Mouse (Mus musculus) intestine, postnatal 0 days (tissue): ENCODE measurements around the gene Islr. TPM values are rescaled to one million over a fixed set of nuclear protein-coding genes. Genes with fewer than 3 reads are reported as not detected.

Source experiments
- ATAC-seq: fragments of 200-750 bp; cut with Nextera tagmentation; 2 replicates; pipeline ENCODE4 v1.8.0; 2017; ENCODE audit warnings: mild to moderate bottlenecking, moderate TSS enrichment, moderate library complexity
- H3K27ac ChIP-seq: fragments of 300-500 bp; sonication (generic); 2 replicates; pipeline ENCODE4 v1.5.1; 2014; ENCODE audit warnings: mild to moderate bottlenecking, low read depth, low read length, moderate library complexity
- H3K27me3 ChIP-seq: fragments of 300-500 bp; sonication (generic); replicated peaks from 2 replicates; pipeline ENCODE4 v1.6.1; 2014; ENCODE audit warnings: low read length, mixed read lengths; ENCODE audit not compliant: control insufficient read depth, insufficient read depth
- H3K36me3 ChIP-seq: fragments of 300-500 bp; sonication (generic); 2 replicates; pipeline ENCODE4 v1.6.1; 2014; ENCODE audit warnings: mild to moderate bottlenecking, moderate library complexity; ENCODE audit not compliant: control insufficient read depth, insufficient read depth
- H3K4me1 ChIP-seq: fragments of 300-500 bp; sonication (generic); replicated peaks from 2 replicates; pipeline ENCODE4 v1.6.1; 2014; ENCODE audit warnings: antibody characterized with exemption, low read length, mixed read lengths; ENCODE audit not compliant: control insufficient read depth, insufficient read depth
- H3K4me2 ChIP-seq: fragments of 300-500 bp; sonication (generic); replicated peaks from 2 replicates; pipeline ENCODE4 v1.6.1; 2014; ENCODE audit warnings: low read depth, mild to moderate bottlenecking, moderate library complexity
- H3K4me3 ChIP-seq: fragments of 300-500 bp; sonication (generic); 2 replicates; pipeline ENCODE4 v1.5.1; 2014; ENCODE audit warnings: low read depth, low read length
- H3K9ac ChIP-seq: fragments of 300-500 bp; sonication (generic); 2 replicates; pipeline ENCODE4 v1.6.1; 2014; ENCODE audit warnings: mild to moderate bottlenecking, low read depth, low read length
- H3K9me3 ChIP-seq: fragments of 300-500 bp; sonication (generic); 2 replicates; pipeline ENCODE4 v1.6.1; 2016; ENCODE audit warnings: mixed run types; ENCODE audit not compliant: control insufficient read depth
- CTCF ChIP-seq: sonication (generic); IDR thresholded peaks from 2 replicates; pipeline ENCODE4 v1.5.1; 2016; ENCODE audit warnings: low read depth, mild to moderate bottlenecking, control low read depth, antibody characterized with exemption, moderate library complexity
- WGBS: fragments of 180-500 bp; shearing (Covaris S2); extraction: QIAGEN DNeasy Blood & Tissue Kit; methylation state at CpG from one replicate; pipeline ENCODE4 v1.1.7; 2014; 5-methylcytosine and 5-hydroxymethylcytosine counted together
- polyA plus RNA-seq: library from polyadenylated mRNA; unstranded; fragments of >200 nt; fragmentation: Nextera tagmentation; extraction: Ambion mirVana; gene quantifications from 2 replicates; pipeline ENCODE4 v1.2.1, GENCODE M21; 2015

Islr gene
- polyA plus RNA-seq, 1 experiment from 2014 or later = 29.6 TPM

- H3K27ac ChIP-seq = no peak overlapping the region
- H3K4me1 ChIP-seq = no peaks in the 10 kb centered on the region
- H3K27me3 ChIP-seq = no peaks in the 10 kb centered on the region
- no peak for ATAC-seq
- no peak for TF ChIP-seq CTCF
- H3K36me3 ChIP-seq = no peaks in the 10 kb centered on the region
- H3K4me3 ChIP-seq = no peak overlapping the region
- 73% methylated on average over 6 of the region's 6 CpGs for WGBS
- no peaks in the 10 kb centered on the region for H3K9me3 ChIP-seq
- H3K9ac ChIP-seq = no peak overlapping the region
- H3K4me2 ChIP-seq = no peak overlapping the region
Measured at GRCm38 (mm10) chr9:58184456-58184855, 19.6 kb downstream of the Islr start.

GRCm38 (mm10) chr9:58179390-58179789, 24.7 kb downstream of the Islr start:
- Histone ChIP-seq H3K4me2 (no peak overlapping the region), H3K27ac (no peak overlapping the region), H3K4me1 (no peaks in the 10 kb centered on the region), H3K4me3 (no peak overlapping the region), H3K9me3 (no peaks in the 10 kb centered on the region), H3K9ac (no peak overlapping the region), H3K36me3 (no peaks in the 10 kb centered on the region), H3K27me3 (no peaks in the 10 kb centered on the region)
- TF ChIP-seq CTCF = no peak
- no peak for ATAC-seq
- 93% methylated on average over 2 of the region's 2 CpGs for WGBS

- Histone ChIP-seq H3K4me2 (no peak overlapping the region), H3K9ac (no peak overlapping the region), H3K27ac (no peak overlapping the region), H3K27me3 (no peaks in the 10 kb centered on the region), H3K9me3 (no peaks in the 10 kb centered on the region), H3K4me3 (no peak overlapping the region), H3K4me1 (no peaks in the 10 kb centered on the region), H3K36me3 (no peaks in the 10 kb centered on the region)
- WGBS = 67% methylated on average over 4 of the region's 4 CpGs
- ATAC-seq = no peak
- TF ChIP-seq CTCF = no peak
Measured at GRCm38 (mm10) chr9:58177165-58177564, 26.9 kb downstream of the Islr start.

GRCm38 (mm10) chr9:58175745-58176487, 28.2 kb downstream of the Islr start:
- H3K9me3 ChIP-seq = no peaks in the 10 kb centered on the region
- H3K4me2 ChIP-seq = no peak overlapping the region
- H3K4me1 ChIP-seq = no peaks in the 10 kb centered on the region
- no peaks in the 10 kb centered on the region for H3K36me3 ChIP-seq
- no peaks in the 10 kb centered on the region for H3K27me3 ChIP-seq
- H3K9ac ChIP-seq = no peak overlapping the region
- H3K27ac ChIP-seq = no peak overlapping the region
- H3K4me3 ChIP-seq = no peak overlapping the region
- ATAC-seq = no peak
- 24% methylated on average over 5 of the region's 5 CpGs for WGBS
- no peak for TF ChIP-seq CTCF

GRCm38 (mm10) chr9:58174818-58175251, 29.3 kb downstream of the Islr start:
- 32% methylated on average over 5 of the region's 5 CpGs for WGBS
- Histone ChIP-seq H3K9ac (no peak overlapping the region), H3K27me3 (no peaks in the 10 kb centered on the region), H3K9me3 (no peaks in the 10 kb centered on the region), H3K27ac (no peak overlapping the region), H3K4me2 (no peak overlapping the region), H3K4me3 (no peak overlapping the region), H3K4me1 (no peaks in the 10 kb centered on the region), H3K36me3 (no peaks in the 10 kb centered on the region)
- TF ChIP-seq CTCF = no peak
- no peak for ATAC-seq

GRCm38 (mm10) chr9:58172863-58173262, 31.2 kb downstream of the Islr start:
- Histone ChIP-seq H3K4me1 (no peaks in the 10 kb centered on the region), H3K27ac (no peak overlapping the region), H3K36me3 (no peaks in the 10 kb centered on the region), H3K4me3 (no peak overlapping the region), H3K27me3 (no peaks in the 10 kb centered on the region), H3K9ac (no peak overlapping the region), H3K4me2 (no peak overlapping the region), H3K9me3 (no peaks in the 10 kb centered on the region)
- ATAC-seq = no peak
- 63% methylated on average over 2 of the region's 2 CpGs for WGBS
- no peak for TF ChIP-seq CTCF

- no peak for TF ChIP-seq CTCF
- Histone ChIP-seq H3K27ac (no peak overlapping the region), H3K4me3 (no peak overlapping the region), H3K9ac (no peak overlapping the region), H3K27me3 (no peaks in the 10 kb centered on the region), H3K36me3 (no peaks in the 10 kb centered on the region), H3K4me2 (no peak overlapping the region), H3K9me3 (no peaks in the 10 kb centered on the region), H3K4me1 (no peaks in the 10 kb centered on the region)
- ATAC-seq = no peak
- 86% methylated on average over 6 of the region's 6 CpGs for WGBS
Measured at GRCm38 (mm10) chr9:58169426-58169825, 34.7 kb downstream of the Islr start.
